Mouse (Mus musculus): ENCODE data around the gene Rif1.

- TF ChIP-seq CTCF (IDR thresholded peaks at IDR 0.05; ENCODE audit: low read depth): no peak
- no peak for TF ChIP-seq EP300 (IDR thresholded peaks at IDR 0.05; ENCODE audit: low read depth)
Measured at GRCm38 (mm10) chr2:52153064-52153463, 80.4 kb downstream of the Rif1 start.

Measured in liver, embryonic 14.5 days (tissue).